Mouse (Mus musculus): ENCODE results near the gene Ftcd. TPM values are rescaled to one million over a fixed set of nuclear protein-coding genes. Genes with fewer than 3 reads are reported as not detected.
A peak's percentile ranks its signal among the peaks of the same experiment; 100 is the strongest.

Gene Ftcd
- not detected for total RNA-seq (2021)
- long read RNA-seq: 0 reads

DNA sequence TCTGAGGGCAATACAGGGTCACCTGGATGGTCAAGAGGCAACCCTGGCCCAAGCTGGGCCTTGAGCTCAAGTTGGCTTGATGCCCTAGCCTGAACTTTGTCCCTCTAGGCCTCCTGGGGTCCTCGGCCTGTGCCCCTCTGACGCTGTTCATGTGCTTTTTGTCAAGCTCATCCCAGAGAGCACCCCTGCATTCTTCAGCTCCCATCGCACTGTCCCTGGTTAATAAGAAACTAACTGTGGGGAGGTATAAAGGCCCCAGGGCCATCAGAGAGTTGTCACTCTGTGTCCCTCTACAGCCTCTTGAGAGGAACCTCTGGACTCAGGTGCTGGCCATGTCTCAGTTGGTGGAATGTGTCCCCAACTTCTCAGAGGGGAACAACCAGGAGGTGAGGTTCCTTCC, at the start of gene Ftcd:
Gene Ftcd, plus strand, starts transcription at position 275 of the 400 bp plus-strand sequence.
- DNase-seq (ENCODE audit: low spot score in 2 of 2): no peak

- DNase-seq (ENCODE audit: low spot score in 2 of 2): no peak
Measured at GRCm38 (mm10) chr10:76530922-76531321, 44.5 kb upstream of the Ftcd start.

DNA sequence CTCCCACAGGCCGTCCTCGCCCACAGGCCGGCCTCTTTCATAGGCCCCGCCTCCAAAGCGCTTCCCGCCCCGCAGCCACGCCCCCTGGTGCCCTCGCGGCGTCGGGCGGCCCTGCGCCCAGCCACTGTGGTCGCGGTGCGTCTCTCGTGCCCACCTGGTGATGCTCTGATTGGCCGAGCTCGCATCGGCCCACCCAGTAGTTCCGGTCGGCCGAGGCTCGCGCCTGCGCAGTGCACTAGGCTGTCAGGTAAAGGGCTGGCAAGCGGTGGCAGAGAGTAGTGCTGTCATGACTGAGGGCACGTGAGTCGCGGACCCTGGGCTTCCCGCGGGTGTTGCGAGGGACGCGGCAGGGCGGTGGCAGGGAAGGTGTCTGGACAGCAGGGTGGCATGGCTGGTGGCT, 44.1 kb upstream of the Ftcd start, which contains the start of gene Lss:
Gene Lss, plus strand, starts transcription at position 214 of the 400 bp plus-strand sequence.
- peak; percentile 96 to 98 for DNase-seq (ENCODE audit: low spot score in 2 of 2)

DNA sequence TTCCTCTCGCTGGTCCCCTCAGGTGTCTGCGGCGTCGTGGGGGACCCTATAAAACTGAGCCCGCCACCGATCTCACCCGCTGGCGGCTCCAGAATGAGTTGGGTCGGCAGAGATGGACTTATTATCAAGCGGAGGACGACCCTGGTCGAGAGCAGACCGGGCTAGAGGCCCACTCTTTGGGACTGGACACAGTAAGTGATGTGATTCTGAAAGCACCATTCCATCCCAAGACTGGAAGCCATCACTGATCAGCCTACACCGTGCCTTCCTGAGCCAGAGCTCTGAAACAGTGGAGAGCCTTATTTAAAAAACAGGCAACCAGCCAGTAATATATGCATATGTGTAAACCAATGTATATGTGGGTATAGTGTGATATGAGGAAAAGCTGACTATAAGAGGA, 43.6 kb upstream of the Ftcd start:
- no peak for DNase-seq (ENCODE audit: low spot score in 2 of 2)

DNA sequence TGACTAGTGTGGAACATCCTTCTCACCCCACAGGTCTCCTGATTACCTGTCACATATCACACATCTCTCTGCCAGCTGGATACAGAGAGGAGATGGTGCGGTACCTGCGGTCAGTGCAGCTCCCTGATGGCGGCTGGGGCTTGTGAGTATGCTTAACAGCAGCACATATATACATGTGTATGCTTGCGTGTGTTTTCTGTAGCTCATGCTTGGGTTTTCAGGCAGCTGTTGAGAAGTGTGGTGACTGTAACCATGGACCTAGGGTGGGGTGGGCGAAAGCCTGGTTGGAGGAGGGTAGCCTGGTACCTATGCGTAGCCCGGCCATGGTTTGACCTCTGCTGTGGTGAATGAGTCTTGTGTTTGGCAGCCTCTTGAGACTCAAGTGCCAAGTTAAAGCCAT, 39.9 kb upstream of the Ftcd start:
- DNase-seq (ENCODE audit: low spot score in 2 of 2): no peak

GRCm38 (mm10) chr10:76537619-76538018, 37.8 kb upstream of the Ftcd start:
- DNase-seq (ENCODE audit: low spot score in 2 of 2): no peak

GRCm38 (mm10) chr10:76541336-76542085, 33.9 kb upstream of the Ftcd start:
- DNase-seq (ENCODE audit: low spot score in 2 of 2): no peak

DNA sequence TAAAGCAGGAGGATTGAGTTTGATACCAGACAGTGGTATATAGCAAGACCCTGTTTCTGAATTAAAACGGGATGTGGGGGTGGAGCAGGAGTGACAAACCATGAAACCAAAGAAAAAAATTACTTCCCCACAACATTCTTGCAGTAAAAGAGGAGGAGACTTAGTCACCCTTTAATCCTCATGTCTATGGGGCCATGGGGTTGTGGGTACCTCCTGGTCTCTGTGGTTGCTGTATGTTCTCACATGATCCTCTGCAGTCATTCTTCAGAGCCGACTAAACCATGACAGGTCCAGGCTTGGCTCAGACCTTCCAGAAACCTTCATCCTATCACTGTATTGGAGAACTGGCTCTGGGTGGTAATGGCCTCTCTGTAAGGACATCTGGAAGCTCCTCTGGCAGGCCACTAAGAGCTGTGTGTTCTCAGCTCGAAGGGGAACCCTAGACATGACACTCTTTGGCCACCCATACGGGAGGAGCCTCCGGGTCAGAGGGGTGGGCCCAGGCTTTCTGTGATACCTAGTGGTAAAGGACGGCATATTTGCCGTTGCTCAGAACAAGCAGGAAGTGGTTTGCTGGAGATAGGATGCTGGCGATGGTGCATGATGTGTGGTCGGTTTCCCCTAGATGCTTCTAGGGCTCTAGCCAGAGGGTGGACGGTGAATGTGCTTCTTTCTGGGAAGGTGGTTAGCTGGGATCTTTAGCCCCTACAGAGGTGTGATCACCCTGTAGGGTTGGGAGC, 32.6 kb upstream of the Ftcd start:
- no peak for DNase-seq (ENCODE audit: low spot score in 2 of 2)

- no peak for DNase-seq (ENCODE audit: low spot score in 2 of 2)
Measured at GRCm38 (mm10) chr10:76546566-76546965, 28.9 kb upstream of the Ftcd start.

DNA sequence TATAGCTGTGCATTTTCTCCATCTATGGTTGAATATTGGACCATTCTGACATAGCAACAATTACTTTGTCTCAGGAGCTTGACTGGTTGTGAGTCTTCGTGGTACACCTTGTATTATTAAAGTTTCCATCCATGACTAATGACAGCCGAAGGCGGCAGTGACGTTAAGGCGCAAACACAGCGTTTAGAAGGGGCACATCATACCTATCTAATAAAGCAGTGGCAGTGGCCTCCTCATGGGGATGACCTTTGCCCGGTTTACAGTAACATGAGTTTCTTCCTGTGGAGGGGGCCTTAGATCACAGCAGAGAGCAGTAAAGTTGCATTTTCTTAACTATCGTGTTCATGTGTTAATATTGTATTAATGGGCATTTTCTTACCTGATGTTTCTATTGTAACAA, 27.2 kb upstream of the Ftcd start:
- DNase-seq (ENCODE audit: low spot score in 2 of 2): no peak

DNA sequence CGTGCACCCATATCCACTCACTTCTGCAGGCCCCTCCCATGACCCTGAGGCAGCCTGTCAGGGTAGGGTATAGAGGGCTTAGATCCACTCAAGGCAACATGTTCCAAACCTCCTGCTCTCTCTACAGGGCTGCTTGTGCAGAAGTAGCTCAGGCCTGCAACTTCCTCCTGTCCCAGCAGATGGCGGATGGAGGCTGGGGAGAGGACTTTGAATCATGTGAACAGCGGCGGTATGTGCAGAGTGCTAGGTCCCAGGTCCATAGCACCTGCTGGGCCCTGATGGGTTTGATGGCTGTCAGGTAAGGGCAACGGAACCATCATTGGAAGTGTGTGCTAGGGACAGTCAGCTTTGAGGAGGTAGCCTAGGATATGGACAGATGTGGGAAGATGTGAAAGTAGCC, 25.0 kb upstream of the Ftcd start:
- peak; percentile 22 to 26 for DNase-seq (ENCODE audit: low spot score in 2 of 2)

GRCm38 (mm10) chr10:76551556-76551955, 23.9 kb upstream of the Ftcd start:
- DNase-seq (ENCODE audit: low spot score in 2 of 2): no peak

- DNase-seq (ENCODE audit: low spot score in 2 of 2): no peak
Measured at GRCm38 (mm10) chr10:76554061-76554460, 21.4 kb upstream of the Ftcd start.

DNA sequence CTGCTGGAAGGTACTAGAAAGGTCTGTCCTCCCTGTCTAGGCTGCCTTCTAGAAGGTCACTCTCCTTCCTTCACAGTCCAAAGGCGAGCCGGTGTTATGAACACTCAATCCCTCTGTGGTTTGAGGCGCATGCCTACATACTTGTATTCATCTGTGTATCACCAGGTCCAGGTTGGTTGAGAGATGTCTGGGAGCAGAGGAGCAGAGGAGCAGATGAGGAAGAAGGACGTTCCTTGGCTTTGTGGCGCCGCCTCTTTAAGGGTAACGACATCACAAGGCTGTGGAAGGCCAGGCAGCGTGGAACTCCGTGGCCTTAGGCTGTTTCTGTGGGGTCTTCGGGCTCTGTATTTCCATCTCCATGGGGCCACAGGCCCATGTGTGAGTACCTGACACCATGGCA, 13.5 kb upstream of the Ftcd start, which contains the start of gene Spatc1l:
Gene Spatc1l, plus strand, starts transcription at position 301 of the 400 bp plus-strand sequence.
- DNase-seq (ENCODE audit: low spot score in 2 of 2): no peak

- no peak for DNase-seq (ENCODE audit: low spot score in 2 of 2)
Measured at GRCm38 (mm10) chr10:76569996-76570685, 5.3 kb upstream of the Ftcd start.

DNA sequence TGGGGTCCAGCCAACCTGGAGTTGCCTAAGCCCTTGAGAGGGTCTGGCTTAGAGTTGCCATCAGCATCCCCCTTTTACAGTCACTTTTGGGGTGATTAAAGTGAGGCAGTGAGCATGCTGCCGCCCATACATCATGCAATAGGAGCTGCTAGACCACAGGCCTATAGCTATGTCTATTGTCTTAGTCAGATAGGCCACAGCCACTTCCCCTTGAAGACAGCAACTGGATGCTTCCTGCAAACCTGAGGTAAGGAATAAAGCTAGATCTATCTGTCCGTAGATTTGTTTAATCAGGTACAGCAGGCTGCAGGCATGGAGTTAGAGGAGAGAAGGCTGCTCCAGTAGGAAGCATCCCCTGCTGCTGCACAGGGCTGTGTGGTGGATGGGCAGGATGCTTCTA, 4.4 kb upstream of the Ftcd start:
- DNase-seq (ENCODE audit: low spot score in 2 of 2): no peak

DNA sequence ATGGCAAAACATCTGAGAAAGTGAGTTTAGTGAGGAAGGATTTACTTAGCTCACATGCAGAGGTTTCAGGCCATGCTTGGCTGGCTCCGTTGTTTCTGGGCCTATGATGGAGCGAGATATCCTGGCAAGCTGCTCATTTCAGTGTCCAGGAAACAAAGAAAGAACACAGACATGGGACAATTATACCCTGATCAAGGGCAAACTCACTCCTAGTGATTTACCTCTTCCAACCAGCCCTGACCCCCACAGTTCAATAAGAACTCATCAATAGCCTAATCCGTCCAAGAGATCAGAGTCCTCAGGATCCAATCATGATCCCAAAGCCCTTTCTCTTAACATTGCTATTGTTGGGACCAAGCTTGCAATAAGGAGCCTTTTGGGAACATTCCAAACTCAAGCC, 3.3 kb upstream of the Ftcd start:
- DNase-seq (ENCODE audit: low spot score in 2 of 2): no peak

DNA sequence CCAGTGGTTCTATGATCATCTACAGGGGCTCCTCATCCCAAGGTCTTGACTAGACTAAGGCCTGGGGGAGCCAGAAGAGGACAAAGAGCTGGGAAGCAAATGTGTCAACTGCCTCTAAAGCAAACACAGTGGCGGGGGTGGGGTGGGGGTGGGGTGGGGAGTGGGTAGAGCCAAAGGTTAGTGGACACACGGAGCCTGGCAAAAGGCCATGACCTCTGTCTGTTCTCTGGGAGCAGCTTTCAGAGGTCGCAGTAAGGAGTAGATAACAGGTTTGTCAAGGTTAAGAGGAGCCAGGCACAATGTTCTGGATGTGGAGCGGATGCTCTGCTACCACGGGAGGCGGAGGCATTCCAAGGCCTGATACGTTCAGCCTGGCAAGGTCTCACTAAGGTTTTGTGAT, 1.5 kb downstream of the Ftcd start:
- no peak for DNase-seq (ENCODE audit: low spot score in 2 of 2)

DNA sequence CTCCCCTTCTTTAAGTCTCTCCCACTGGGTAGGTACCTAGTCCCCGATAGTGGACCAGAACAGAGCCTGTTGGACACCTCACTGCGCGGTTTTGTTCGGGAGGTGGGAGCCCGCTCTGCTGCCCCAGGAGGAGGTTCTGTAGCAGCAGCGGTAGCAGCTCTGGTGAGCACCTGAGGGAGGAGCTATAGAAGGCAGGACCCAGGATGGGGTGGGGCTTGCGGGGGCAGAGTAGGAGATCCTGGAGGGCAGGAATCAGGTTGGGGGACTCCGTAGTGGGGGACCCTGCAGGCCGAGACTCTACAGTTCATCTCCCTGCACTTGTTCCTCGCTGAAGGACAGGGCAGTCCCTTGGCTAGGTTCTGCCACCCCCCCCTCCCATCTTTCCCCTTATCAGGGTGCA, 8.7 kb downstream of the Ftcd start:
- DNase-seq (ENCODE audit: low spot score in 2 of 2): no peak

- DNase-seq (ENCODE audit: low spot score in 2 of 2): no peak
Measured at GRCm38 (mm10) chr10:76586190-76586589, 10.7 kb downstream of the Ftcd start.

- no peak for DNase-seq (ENCODE audit: low spot score in 2 of 2)
Measured at GRCm38 (mm10) chr10:76590197-76590596, 14.7 kb downstream of the Ftcd start.

- no peak for DNase-seq (ENCODE audit: low spot score in 2 of 2)
Measured at GRCm38 (mm10) chr10:76596338-76596737, 20.9 kb downstream of the Ftcd start.

Data from layer of hippocampus, postnatal 10 days (tissue).